Mouse (Mus musculus): ENCODE results near the gene Nfat5.
A peak's percentile ranks its signal among the peaks of the same experiment; 100 is the strongest.

- TF ChIP-seq POLR2A (IDR thresholded peaks at IDR 0.05; ENCODE audit: insufficient read length, low read depth) (peak; percentile 54), REST (IDR thresholded peaks at IDR 0.05; ENCODE audit: insufficient read depth, insufficient read length) (no peak)
Observed at GRCm38 (mm10) chr8:107254403-107254802, 38.9 kb upstream of the Nfat5 start.
